Mouse (Mus musculus): ENCODE results near the gene Armc12.

DNA sequence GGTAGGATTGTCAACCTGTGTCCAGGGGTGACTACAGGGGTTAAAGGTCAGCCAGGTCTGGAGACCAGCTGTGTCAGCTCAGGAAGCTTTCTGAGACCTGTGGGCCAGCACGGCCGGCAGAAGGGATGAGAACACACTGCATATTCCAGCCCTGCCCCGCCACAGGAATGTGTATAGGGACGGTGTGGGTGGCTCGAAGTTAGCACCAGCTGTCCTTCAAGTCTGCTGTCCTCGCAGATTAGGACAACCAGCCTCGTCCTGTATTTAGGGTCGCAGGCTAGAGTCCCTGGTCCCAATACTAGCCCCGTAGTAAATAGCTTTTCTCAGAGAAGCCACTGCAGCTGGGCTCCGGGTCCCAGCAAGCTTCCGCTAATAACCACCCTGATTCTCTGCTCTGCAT lies 17.9 kb downstream of the Armc12 start:
- TF ChIP-seq CTCF (IDR thresholded peaks at IDR 0.05) (no peak), POLR2A (IDR thresholded peaks at IDR 0.05; ENCODE audit: insufficient read depth, low read depth, low read length) (no peak), EP300 (IDR thresholded peaks at IDR 0.05; ENCODE audit: insufficient read depth, low read depth, low read length) (no peak)

Data from heart, adult 2 months (tissue).